Mouse (Mus musculus): Measurements from ENCODE around the gene Dgke.

DNA sequence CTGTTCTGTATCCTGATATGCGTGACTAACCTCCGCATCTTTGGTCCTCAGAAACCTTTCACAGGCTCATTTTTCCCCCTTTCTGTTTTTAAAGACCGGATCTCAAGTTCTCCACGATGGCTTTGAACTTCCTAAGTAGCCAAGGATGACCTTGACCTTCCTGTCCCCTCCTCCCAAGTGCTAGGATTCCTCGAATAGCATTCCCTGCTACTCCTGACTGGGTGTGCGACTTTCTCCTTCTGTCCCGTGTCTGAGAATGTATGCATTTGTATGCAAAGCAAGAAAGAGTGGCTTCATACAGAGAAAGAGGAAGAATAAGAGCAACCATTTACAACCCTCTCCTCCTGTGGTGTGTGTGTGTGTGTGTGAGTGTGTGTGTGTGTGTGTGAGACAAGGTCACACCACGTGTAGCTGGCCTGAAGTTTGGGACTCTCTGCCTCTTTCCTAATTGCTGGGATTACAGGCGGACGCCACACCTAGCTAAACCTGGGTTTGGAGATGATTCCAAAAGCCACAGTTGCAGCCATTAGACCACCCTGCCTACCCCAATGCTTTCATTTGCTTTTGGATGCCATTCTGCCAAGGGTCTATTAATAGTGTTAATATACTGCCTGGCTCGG, 1.3 kb upstream of the Dgke start:
- no peak for TF ChIP-seq CTCF (IDR thresholded peaks at IDR 0.05; ENCODE audit: control insufficient read depth, insufficient read depth, low read length)
- TF ChIP-seq POLR2A (IDR thresholded peaks at IDR 0.05; ENCODE audit: borderline replicate concordance, control insufficient read depth, low read depth, low read length): no peak
